Mouse (Mus musculus) kidney, embryonic 14.5 days (tissue): ENCODE results near the gene Dusp8. TPM values are rescaled to one million over a fixed set of nuclear protein-coding genes. Genes with fewer than 3 reads are reported as not detected.

Experiments
- ATAC-seq: fragments of 200-750 bp; cut with Nextera tagmentation; 2 replicates; pipeline ENCODE4 v1.8.0; 2017; ENCODE audit warnings: moderate number of reproducible peaks, mild to moderate bottlenecking, moderate TSS enrichment, moderate library complexity; ENCODE audit not compliant: low FRiP score, low TSS enrichment
- H3K27ac ChIP-seq: fragments of 300-500 bp; sonication (generic); 2 replicates; pipeline ENCODE4 v1.5.1; 2014; ENCODE audit warnings: low read depth, mild to moderate bottlenecking, low read length, moderate library complexity, mixed read lengths
- H3K27me3 ChIP-seq: fragments of 300-500 bp; sonication (generic); 2 replicates; pipeline ENCODE4 v1.6.1; 2014; ENCODE audit warnings: mild to moderate bottlenecking, low read length; ENCODE audit not compliant: control insufficient read depth, insufficient read depth
- H3K36me3 ChIP-seq: fragments of 300-500 bp; sonication (generic); 2 replicates; pipeline ENCODE4 v1.6.1; 2014; ENCODE audit warnings: low read length, mixed read lengths; ENCODE audit not compliant: control insufficient read depth, insufficient read depth
- H3K4me1 ChIP-seq: fragments of 300-500 bp; sonication (generic); 2 replicates; pipeline ENCODE4 v1.6.1; 2014; ENCODE audit warnings: low read length, mixed read lengths; ENCODE audit not compliant: control insufficient read depth, insufficient read depth
- H3K4me2 ChIP-seq: fragments of 300-500 bp; sonication (generic); replicated peaks from 2 replicates; pipeline ENCODE4 v1.6.1; 2014; ENCODE audit warnings: low read depth, mild to moderate bottlenecking, low read length
- H3K4me3 ChIP-seq: fragments of 300-500 bp; sonication (generic); 2 replicates; pipeline ENCODE4 v1.5.1; 2014; ENCODE audit warnings: mild to moderate bottlenecking, low read length
- H3K9ac ChIP-seq: fragments of 300-500 bp; sonication (generic); 2 replicates; pipeline ENCODE4 v1.6.1; 2014; ENCODE audit warnings: low read depth, mild to moderate bottlenecking, low read length, moderate library complexity
- H3K9me3 ChIP-seq: fragments of 300-500 bp; sonication (generic); 2 replicates; pipeline ENCODE4 v1.6.1; 2016; ENCODE audit warnings: low read length; ENCODE audit not compliant: control insufficient read depth
- WGBS: fragments of 180-500 bp; shearing (Covaris S2); extraction: QIAGEN DNeasy Blood & Tissue Kit; methylation state at CpG from one replicate; pipeline ENCODE4 v1.1.7; 2014; 5-methylcytosine and 5-hydroxymethylcytosine counted together
- polyA plus RNA-seq: library from polyadenylated mRNA; unstranded; fragments of >200 nt; fragmentation: Nextera tagmentation; extraction: Ambion mirVana; gene quantifications from 2 replicates; pipeline ENCODE4 v1.2.1, GENCODE M21; 2014

Dusp8 gene
- polyA plus RNA-seq, 1 experiment from 2014 or later: 1.2 TPM

DNA sequence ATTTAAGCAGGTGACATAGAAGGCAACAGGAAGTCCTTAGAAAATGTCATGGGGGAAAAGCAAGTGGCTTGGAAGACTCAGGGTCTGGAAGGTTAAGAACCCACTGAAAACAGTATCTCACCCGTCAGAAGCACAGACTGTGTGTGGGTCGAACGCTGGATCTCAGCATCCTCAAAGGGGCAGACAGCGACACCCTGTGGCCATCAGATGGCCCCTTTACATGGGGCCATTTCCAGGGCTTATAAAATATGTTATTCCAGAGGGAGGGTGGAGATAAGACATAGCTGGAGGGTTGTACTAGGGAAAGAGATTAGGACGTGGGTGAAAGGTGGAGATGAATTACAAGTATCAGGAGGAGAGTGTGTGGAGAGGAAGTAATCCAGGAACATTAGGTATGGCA, 24.0 kb upstream of the Dusp8 start:
- H3K36me3 ChIP-seq: no peaks in the 10 kb centered on the region
- ATAC-seq: no peak
- no peaks in the 10 kb centered on the region for H3K9me3 ChIP-seq
- H3K27ac ChIP-seq: no peak overlapping the region
- no peak overlapping the region for H3K4me3 ChIP-seq
- no peaks in the 10 kb centered on the region for H3K4me1 ChIP-seq
- no peak overlapping the region for H3K4me2 ChIP-seq
- 18% methylated on average over 5 of the region's 5 CpGs for WGBS
- no peaks in the 10 kb centered on the region for H3K27me3 ChIP-seq
- H3K9ac ChIP-seq: no peak overlapping the region

DNA sequence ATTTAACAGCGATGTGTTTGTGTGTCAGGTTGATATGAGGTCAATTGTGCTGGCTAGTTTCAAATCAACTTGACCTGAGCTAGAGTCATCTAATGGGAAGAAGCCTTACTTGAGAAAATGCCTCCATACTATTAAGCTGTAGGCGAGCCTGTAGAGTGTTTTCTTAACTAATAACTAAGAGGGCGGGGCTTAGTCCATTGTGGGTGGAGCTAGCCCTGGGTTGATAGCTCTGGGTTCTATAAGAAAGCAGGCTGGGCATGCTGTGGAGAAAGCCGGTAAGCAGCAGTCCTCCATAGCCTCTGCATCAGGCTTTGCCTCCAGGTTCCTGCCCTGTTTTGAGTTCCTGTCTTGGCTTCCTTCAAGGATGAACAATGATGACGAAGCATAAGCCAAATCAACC, 9.1 kb upstream of the Dusp8 start:
- H3K36me3 ChIP-seq: no peaks in the 10 kb centered on the region
- 60% methylated on average over 5 of the region's 5 CpGs for WGBS

DNA sequence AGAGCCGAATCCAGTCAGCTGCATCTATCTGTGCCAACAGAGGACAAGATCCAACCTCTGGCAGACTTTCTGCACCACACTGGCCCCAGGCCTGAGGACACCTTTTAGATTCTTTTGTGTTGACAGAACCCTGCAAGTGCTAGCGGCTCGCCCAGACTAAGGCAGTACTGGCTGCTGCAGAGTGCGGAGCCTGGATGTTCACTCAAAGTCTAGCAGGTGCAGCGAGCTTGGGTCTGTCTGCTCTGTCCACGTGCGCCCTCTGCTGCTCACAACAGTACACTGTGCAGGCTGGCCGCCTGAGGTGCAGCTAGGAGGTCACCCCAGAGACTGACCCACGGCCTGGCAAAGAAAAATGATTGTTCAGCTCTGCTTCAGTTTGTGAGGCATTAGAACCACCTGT, 2.1 kb upstream of the Dusp8 start:
- H3K4me2 ChIP-seq: no peak overlapping the region
- H3K9ac ChIP-seq: no peak overlapping the region
- peak; percentile 54 for ATAC-seq
- H3K27ac ChIP-seq: no peak overlapping the region
- no peaks in the 10 kb centered on the region for H3K9me3 ChIP-seq
- peaks cover 4% of the 10 kb centered on the region for H3K4me1 ChIP-seq
- peaks cover 42% of the 10 kb centered on the region for H3K27me3 ChIP-seq
- no peak overlapping the region for H3K4me3 ChIP-seq
- WGBS: 9% methylated on average over 9 of the region's 9 CpGs
- no peaks in the 10 kb centered on the region for H3K36me3 ChIP-seq

More for the DNA sequence above, 9.1 kb upstream of the Dusp8 start:
- Histone ChIP-seq H3K9me3 (no peaks in the 10 kb centered on the region), H3K27ac (no peak overlapping the region), H3K27me3 (no peaks in the 10 kb centered on the region), H3K4me1 (no peaks in the 10 kb centered on the region), H3K4me3 (no peak overlapping the region), H3K4me2 (no peak overlapping the region), H3K9ac (no peak overlapping the region)
- no peak for ATAC-seq

DNA sequence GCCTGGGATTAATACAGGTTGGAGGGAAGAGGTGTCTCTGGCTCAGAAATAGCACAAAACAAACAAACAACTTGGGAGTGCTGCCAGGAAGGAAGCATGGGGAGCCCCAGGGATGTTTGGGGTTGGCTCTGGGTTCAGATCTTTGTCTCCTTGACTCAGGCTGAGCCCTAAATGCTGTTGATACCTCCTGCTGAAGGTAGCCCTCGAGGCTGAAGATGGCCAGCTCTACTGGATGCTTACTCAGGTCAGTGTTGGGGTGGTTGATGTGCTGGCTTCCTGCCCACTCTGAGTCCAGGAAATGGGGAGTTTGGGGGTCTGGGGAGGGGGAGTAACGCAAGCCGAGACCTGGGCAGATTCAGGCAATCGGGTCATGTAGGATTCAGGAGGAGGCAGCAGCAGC, 1.1 kb upstream of the Dusp8 start:
- Histone ChIP-seq H3K4me2 (no peak overlapping the region), H3K36me3 (no peaks in the 10 kb centered on the region), H3K27me3 (peaks cover 46% of the 10 kb centered on the region), H3K4me3 (no peak overlapping the region), H3K4me1 (peaks cover 4% of the 10 kb centered on the region), H3K9me3 (no peaks in the 10 kb centered on the region), H3K9ac (no peak overlapping the region), H3K27ac (no peak overlapping the region)
- ATAC-seq: no peak
- 61% methylated on average over 4 of the region's 4 CpGs for WGBS

DNA sequence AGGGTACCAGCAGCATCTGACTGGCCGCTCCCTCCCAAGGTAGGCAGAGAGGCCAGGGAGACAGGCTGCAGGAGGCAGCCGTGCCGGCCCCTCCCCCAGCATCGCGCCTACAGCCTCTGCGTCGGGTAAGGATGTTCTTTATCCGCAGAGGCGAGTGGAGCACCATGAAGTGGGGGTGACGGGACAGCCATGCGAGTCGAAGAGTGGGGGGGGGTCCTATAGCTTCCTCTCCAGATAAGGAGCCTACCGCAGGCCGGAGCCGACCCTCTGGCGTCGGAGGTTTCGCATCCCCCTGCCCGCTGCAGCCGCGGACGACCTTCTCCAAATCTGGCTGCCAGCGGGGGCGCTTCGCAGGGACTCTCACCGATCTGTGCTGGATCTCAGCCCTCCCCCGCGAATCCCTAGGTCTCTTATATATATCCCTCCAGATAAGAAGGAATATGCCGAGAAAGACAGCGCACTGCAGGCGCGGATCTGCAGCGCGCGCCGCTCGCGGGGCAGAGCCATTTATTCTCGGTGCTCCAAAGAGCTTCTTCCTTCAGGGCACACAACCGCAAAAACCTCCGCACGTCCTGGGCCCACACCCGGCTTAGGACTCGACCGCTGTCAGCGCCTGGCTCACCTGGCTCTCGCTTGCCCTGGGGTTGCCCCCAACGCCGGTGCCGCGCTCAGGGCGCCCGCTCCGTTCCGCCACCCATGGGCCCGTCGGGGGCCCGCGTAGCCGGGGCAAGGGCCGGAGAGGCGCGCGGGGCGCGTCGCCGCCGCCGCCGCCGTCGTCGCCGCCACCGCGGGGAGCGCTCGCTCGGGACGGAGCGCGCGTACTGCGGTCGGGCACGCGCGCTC, 1.1 kb downstream of the Dusp8 start:
- Histone ChIP-seq H3K27ac (no peak overlapping the region), H3K27me3 (peaks cover 51% of the 10 kb centered on the region), H3K9ac (peak overlapping the region; percentile 72), H3K4me1 (peaks cover 4% of the 10 kb centered on the region), H3K4me2 (peak overlapping the region; percentile 96), H3K4me3 (peak overlapping the region; percentile 66), H3K36me3 (no peaks in the 10 kb centered on the region), H3K9me3 (no peaks in the 10 kb centered on the region)
- peak; percentile 28 for ATAC-seq
- WGBS: under 1% methylated on average over 89 of the region's 89 CpGs

DNA sequence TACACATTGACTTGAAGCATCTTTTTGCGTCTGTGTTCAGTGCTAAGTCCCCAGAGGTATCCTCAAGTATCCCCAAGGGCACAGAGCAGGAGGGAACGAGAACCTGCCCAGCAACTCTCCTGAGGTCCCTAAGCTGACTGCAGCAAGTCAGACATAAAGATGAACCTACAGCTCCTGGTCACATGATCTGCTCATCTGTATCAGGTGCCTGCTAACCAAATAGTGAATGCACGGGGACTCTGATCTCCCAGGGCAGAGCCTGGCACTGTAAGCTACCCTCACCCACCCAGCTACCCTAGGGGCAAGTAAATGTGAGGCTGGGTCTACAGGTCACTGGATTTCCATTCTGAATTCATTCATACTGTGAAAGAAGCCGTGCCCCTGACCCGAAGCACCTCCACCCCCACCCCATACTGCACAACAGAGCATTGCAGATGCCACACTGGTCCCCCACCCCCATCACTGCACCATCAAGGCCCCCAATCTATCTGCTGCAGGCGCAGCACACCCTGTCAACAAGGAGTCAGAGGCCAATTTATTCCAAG, 1.9 kb downstream of the Dusp8 start:
- Histone ChIP-seq H3K4me2 (peak overlapping the region; percentile 96), H3K9ac (no peak overlapping the region; the same call in 1 of the 2 replicates), H3K4me3 (peak overlapping the region; percentile 66), H3K27me3 (peaks cover 51% of the 10 kb centered on the region), H3K9me3 (no peaks in the 10 kb centered on the region), H3K4me1 (peaks cover 5% of the 10 kb centered on the region), H3K36me3 (no peaks in the 10 kb centered on the region), H3K27ac (no peak overlapping the region)
- WGBS: 29% methylated on average over 6 of the region's 6 CpGs
- no peak for ATAC-seq

DNA sequence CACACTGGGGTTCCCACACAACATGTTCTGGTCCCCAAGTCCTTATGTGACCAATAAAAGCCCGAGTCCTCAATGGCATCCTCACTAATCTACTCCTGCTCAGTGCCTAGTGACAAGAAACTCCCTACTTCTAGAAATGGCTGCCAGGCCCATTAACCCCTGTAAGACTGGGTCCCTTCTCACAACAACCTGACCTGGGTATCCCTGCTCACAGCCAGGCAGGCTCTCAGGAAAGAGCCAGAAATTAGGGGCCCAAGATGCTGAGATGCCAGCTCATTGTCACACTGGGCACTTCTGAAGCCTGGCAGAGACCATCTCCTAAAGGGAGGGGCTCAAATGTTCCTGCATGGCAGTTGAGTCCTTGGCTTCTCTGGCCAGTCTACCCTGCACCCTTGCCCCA, 2.7 kb downstream of the Dusp8 start:
- H3K36me3 ChIP-seq: no peaks in the 10 kb centered on the region
- WGBS: 56% methylated on average over 1 of the region's 1 CpGs
- H3K27ac ChIP-seq: no peak overlapping the region
- no peak overlapping the region for H3K4me3 ChIP-seq
- H3K9me3 ChIP-seq: no peaks in the 10 kb centered on the region
- H3K27me3 ChIP-seq: peaks cover 51% of the 10 kb centered on the region
- no peak overlapping the region for H3K9ac ChIP-seq
- no peak for ATAC-seq
- H3K4me2 ChIP-seq: 0 out of 2 replicates have a peak overlapping the region, but pooled peaks have one; percentile 4
- peaks cover 8% of the 10 kb centered on the region for H3K4me1 ChIP-seq

DNA sequence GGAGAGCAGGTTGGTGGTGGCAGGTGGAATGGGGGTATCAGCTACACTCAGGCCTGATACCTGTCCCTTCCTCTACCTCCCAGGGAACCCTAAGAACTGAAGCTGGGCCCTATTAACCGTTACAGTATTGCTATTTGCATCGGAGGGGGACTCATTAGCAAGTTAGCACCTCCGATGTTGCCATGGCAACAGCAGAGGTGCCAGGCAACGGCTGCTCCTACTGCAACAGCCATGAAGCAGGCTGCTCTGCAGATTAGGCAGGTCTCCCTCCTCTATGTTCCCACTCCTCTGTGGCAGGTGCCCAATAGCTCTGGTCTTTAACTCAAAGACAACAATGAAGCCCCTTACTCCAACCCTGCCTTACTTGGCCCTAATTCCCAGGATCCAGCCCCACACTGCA, 3.8 kb downstream of the Dusp8 start:
- H3K4me3 ChIP-seq: no peak overlapping the region
- H3K27ac ChIP-seq: no peak overlapping the region
- 1% methylated on average over 4 of the region's 4 CpGs for WGBS
- H3K4me2 ChIP-seq: no peak overlapping the region
- peaks cover 43% of the 10 kb centered on the region for H3K27me3 ChIP-seq
- ATAC-seq: no peak
- no peak overlapping the region for H3K9ac ChIP-seq
- no peaks in the 10 kb centered on the region for H3K9me3 ChIP-seq
- H3K4me1 ChIP-seq: peaks cover 8% of the 10 kb centered on the region
- H3K36me3 ChIP-seq: no peaks in the 10 kb centered on the region
